Mouse (Mus musculus) inflammation-experienced regulatory T-cells, adult 6 months (primary cell): ENCODE measurements around the gene Chrna5. TPM values are rescaled to one million over a fixed set of nuclear protein-coding genes. Genes with fewer than 3 reads are reported as not detected.

ENCODE experiments used
- ATAC-seq: one replicate; pipeline ENCODE4 v1.8.0; 2017
- polyA plus RNA-seq, 3 experiments: library from polyadenylated mRNA; unstranded; fragments of 100-300 nt; shearing (Covaris generic); gene quantifications; one replicate each; pipeline ENCODE4 v1.2.1; 2017

Gene Chrna5
- polyA plus RNA-seq, 3 experiments from 2014 or later = not detected

- no peak for ATAC-seq
Observed at GRCm38 (mm10) chr9:55023902-55024583, 43.4 kb downstream of the Chrna5 start.

DNA sequence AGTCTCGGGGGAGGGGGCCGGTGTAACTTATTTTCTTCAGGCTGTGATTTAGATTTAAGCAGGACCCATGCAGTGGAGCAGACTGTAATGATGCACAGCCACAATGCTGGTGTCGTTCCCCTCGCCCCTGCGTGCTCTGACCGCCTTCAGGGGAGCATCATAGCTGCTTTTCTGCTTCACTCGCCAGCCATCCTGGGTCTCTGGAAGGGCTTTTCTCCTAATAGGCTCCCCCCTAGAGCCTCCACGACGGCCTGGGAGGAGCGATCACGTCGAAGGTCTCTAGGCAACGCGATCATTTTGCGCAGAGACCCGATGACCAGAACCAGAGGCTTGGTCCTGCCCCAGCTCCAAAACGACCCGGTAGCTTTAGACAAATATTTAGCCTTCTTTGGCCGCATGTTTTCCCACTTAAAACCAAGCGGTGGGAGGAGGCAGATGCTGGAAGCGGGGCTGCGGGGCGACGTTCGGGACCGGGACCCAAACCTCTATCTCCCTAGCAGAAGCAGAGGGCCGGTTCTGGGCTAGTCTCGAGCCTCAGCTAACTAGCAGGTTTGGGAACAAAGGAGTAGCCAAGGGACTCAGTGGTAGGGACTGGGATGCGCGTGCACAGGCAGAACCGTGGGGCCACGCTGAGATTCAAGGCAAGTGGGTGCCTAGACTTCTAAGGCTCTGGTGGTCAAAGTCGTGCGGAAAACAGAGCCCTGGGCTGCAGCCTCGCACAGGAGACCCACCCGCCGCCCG lies 45.0 kb downstream of the Chrna5 start:
- no peak for ATAC-seq

DNA sequence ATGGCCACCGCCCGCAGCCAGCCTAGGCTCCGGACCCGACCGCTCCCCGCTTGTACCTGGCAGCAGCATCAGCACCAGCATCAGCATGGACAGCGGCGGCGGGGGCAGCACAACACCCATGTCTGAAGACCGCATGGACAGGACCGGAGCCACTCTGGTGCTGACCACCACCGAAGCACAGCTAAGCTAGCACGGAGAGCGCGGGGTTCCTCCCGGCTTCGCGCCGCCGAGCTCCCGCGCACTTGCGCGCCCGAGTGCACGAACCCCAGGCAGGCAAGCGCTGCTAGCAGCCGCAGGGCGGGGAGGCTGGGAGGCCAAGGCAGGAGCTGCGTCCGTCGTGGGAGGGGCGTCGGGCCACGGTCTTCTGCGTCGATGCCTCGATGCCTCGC lies 45.6 kb downstream of the Chrna5 start, which contains the start of gene Chrna3:
Chrna3 (minus strand) TSS at position 288 of the 389 bp plus-strand sequence.
- ATAC-seq = no peak

DNA sequence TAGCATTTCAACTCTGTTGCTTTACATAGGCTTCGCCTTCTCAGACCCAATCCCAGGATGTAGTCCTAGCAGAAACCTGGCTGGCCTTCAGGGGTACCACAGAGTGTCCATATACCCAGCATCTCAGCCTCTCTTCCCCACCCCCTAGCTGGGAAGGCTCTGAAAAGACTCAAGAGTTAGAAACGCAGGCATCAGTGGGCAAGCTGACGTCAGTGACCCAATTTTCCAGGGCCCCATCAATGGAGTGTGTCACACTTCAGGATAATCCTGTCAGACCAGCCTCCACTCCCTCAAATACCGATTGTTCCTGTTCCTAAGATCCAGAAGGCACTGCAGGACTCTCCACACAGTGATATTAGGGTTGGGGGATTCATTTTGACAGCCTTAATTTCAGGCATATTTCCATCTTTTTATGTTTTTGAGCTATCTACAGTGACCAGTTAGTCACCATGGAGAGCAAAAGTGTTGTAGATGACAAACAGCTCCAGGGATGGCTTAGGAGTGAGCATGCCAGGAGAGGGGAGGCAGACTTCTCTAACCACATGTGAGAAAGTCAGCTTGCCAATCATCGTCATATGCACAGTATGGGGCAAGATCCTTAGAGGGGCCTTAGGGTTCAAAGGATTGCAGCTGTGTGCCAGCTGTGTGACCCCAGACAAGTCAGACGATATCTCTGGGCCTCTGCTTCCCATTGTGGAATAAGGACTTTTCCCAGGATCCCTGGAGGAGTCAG lies 50.9 kb downstream of the Chrna5 start:
- no peak for ATAC-seq

DNA sequence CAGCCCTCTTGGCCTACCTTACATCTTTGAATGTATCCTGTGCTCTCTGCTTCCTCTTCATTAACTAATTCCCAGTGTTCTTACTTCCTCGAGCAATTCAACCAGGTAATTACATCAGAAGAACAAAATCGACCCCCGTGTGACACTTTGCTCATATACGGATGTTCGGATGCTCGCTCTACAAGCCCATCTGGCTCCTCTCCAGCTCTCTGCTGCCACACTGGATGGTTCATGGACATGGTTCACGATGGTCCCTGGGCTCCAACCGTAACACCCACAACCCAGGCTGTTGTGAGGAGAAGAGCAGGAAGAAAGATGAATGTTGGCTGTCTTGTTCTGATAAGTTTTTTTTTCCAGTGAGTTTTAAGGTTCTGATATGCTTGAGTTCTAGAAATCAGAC lies 58.3 kb downstream of the Chrna5 start:
- no peak for ATAC-seq

DNA sequence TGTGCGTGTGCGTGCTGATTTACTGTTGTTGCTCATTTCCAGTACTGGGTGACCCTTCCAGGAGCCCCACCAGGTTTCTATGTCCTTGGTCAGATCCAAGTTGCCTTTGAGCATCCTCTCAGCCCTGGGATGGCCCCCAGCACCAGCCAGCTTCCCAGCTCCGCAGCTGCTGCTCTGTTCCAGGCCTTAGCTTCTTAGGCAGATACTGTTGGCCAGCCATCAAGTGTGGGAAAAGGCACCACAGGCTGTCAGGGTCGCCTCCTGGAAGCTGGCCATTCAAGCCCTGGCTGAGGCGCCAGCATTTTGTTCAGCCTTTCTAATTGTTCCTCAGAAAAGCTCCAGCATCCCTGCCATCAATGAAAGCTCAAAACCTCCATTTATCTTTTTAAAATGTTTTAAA lies 59.3 kb downstream of the Chrna5 start:
- ATAC-seq = no peak

DNA sequence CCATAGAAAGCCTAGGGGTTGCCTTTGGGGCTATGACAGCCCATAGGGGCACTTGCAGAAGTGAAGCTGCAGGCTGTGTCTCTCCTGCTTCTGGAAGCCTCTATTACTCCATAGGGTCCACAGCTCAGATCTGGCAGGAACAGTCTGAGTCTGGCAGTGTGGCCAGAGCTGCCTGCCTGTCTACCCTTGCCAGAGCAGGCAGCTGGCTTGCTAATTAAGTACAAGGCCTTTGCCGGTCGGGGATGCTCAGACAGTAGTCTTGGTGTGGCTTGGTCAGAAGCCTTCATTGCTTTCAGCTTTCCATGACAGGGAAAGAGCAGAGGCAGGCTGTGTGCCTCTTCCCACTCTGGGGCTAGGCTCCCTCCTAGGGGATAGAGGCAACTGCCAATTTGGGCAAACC lies 60.7 kb downstream of the Chrna5 start:
- ATAC-seq = no peak

DNA sequence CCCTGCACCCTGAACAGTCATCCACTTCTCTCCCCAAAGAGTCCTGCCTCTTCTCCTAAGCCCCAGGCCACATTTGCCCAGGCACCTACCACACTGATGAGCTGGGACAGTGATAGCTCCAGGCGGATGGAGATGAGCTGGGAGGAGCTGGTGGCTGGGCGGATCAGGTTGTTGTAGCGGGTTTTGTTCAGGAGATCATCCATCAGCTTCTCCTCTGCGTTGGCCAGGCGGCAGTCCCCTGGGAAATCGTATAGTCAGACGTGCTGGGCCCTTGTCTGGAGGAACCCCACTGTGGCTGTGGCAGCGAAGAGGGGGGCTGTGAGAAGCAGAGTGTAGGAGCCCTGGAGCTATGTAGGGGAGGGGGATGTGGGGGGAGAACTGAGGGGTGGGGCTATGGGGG lies 63.0 kb downstream of the Chrna5 start:
- no peak for ATAC-seq

GRCm38 (mm10) chr9:55045001-55045400 lies 64.3 kb downstream of the Chrna5 start:
- ATAC-seq = no peak

- no peak for ATAC-seq
Observed at GRCm38 (mm10) chr9:55046764-55047163, 66.1 kb downstream of the Chrna5 start.

- no peak for ATAC-seq
Observed at GRCm38 (mm10) chr9:55048211-55048880, 67.7 kb downstream of the Chrna5 start, which contains the start of gene Chrnb4. Chrnb4 (minus strand) TSS chr9:55048779.

GRCm38 (mm10) chr9:55055386-55055930 lies 74.8 kb downstream of the Chrna5 start:
- no peak for ATAC-seq

Other genes with a start within 250 kb of the Chrna5 start
- gene Wdr61, start 246.4 kb upstream of the Chrna5 start, polyA plus RNA-seq = 100 to 1,000 TPM; 119 to 128 (median 127) TPM
- not detected for gene Crabp1, start 216.1 kb upstream of the Chrna5 start, polyA plus RNA-seq
- gene Ireb2, start 117.1 kb upstream of the Chrna5 start, polyA plus RNA-seq = 10 to 100 TPM; 22.2 to 24.6 (median 23.8) TPM
- under 1 TPM; 0.16 to 0.45 (median 0.21) TPM for gene Hykk, start 63.6 kb upstream of the Chrna5 start, polyA plus RNA-seq
- gene Psma4, start 30.1 kb upstream of the Chrna5 start, polyA plus RNA-seq = 100 to 1,000 TPM; 253 to 370 (median 278) TPM
- under 1 TPM in 2 of 3 experiments, not detected in 1; 0.50 to 0.81 TPM for gene AY074887, start 29.9 kb upstream of the Chrna5 start, polyA plus RNA-seq
- gene Chrna3, start 45.7 kb downstream of the Chrna5 start, polyA plus RNA-seq = under 1 TPM in 1 of 3 experiments, not detected in 2; 0.12 TPM
- not detected for gene Chrnb4, start 67.9 kb downstream of the Chrna5 start, polyA plus RNA-seq
- gene Ube2q2, start 168.0 kb downstream of the Chrna5 start, polyA plus RNA-seq = 10 to 100 TPM; 11.5 to 16.9 (median 14.1) TPM
- 10 to 100 TPM; 39.3 to 50.5 (median 42.0) TPM for gene Fbxo22, start 228.0 kb downstream of the Chrna5 start, polyA plus RNA-seq